Mouse (Mus musculus): ENCODE results near the gene 2900011O08Rik. TPM values are rescaled to one million over a fixed set of nuclear protein-coding genes. Genes with fewer than 3 reads are reported as not detected.

Gene 2900011O08Rik
- polyA plus RNA-seq, 1 experiment from 2014 or later: 2.1 TPM

DNA sequence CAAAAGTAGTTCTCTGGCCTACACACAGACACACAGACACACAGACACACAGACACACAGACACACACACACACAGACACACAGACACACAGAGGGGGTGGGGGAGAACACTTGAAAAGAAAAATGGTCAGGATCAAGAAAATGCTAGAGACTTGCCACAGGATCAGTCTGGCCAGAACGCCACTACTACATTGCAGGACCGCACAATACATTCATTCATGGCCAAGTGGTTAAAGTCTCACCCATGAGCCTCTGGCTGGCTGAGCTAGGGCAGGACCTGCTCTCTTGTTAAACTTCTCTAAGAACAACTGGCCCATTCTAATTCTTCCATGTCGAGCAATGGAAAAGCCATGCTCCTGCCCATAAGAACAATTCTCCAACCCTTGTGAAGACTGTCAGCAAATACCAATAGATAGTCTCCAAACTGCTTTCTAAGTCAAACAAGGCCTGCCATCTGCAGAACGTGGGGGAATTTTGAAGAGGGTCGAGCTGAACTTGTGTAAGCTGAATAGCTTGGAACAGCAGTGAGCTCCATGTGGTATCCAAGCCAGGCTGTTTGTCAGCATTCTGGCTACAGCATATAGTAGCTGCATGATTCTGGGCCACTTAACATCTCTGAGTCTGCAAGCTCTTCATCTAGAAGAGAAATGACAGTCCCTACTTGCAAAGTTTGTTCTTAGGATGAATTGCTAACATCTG, 84.2 kb downstream of the 2900011O08Rik start:
- Histone ChIP-seq H3K4me3 (ENCODE audit: low read length) (no peak overlapping the region), H3K4me2 (ENCODE audit: low read depth, low read length) (no peak overlapping the region), H3K9ac (ENCODE audit: low read depth, low read length) (no peak overlapping the region), H3K36me3 (ENCODE audit: control insufficient read depth, insufficient read depth, low read length) (no peaks in the 10 kb centered on the region), H3K27me3 (replicated peaks; ENCODE audit: control insufficient read depth, insufficient read depth, low read length) (no peaks in the 10 kb centered on the region), H3K4me1 (ENCODE audit: control insufficient read depth, insufficient read depth, low read length) (no peaks in the 10 kb centered on the region), H3K9me3 (ENCODE audit: control insufficient read depth, low read length) (no peaks in the 10 kb centered on the region), H3K27ac (ENCODE audit: low read length) (no peak overlapping the region)
- ATAC-seq: no peak
- WGBS: 65% methylated on average over 5 of the region's 5 CpGs

DNA sequence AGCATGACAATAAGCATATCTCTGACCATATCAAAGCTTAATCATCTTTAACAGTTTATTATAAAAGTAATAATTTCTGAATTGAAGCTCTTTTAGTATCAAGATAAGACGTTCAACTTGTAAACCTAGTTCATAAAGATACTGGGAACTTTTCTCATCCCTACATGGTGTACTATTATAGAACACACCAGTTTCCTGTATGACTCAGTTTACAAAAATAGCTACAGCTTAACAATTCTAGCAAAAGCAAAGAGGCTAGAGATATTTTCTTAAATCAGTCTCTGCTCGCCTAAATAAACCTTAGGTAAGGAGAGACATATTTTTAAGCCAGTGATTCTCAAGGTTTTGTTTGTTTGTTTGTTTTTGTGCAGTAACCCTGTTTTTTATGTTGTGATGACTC, 96.5 kb downstream of the 2900011O08Rik start:
- Histone ChIP-seq H3K9me3 (ENCODE audit: control insufficient read depth, low read length) (no peaks in the 10 kb centered on the region), H3K4me3 (ENCODE audit: low read length) (no peak overlapping the region)
- ATAC-seq: no peak

DNA sequence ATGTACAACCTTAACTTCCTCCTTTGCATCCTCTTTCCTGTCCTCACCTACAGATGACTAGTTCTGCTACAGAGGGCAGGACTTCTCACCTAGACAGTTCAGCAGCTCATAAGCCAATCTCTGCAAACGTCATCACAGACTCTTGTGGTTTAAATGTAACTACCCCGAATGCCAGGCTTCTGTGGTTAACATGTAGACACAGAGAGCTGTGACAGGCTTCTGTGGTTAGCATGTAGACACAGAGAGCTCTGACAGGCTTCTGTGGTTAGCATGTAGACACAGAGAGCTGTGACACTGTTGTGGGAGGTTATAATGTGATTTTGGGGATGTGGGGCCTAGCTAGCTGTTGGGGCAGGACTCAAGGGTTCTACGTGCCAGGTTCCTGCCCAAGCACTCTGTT, 101.8 kb downstream of the 2900011O08Rik start:
- Histone ChIP-seq H3K4me3 (ENCODE audit: low read length) (no peak overlapping the region), H3K27me3 (replicated peaks; ENCODE audit: control insufficient read depth, insufficient read depth, low read length) (no peaks in the 10 kb centered on the region), H3K9ac (ENCODE audit: low read depth, low read length) (no peak overlapping the region), H3K27ac (ENCODE audit: low read length) (no peak overlapping the region), H3K36me3 (ENCODE audit: control insufficient read depth, insufficient read depth, low read length) (no peaks in the 10 kb centered on the region), H3K9me3 (ENCODE audit: control insufficient read depth, low read length) (no peaks in the 10 kb centered on the region), H3K4me1 (ENCODE audit: control insufficient read depth, insufficient read depth, low read length) (no peaks in the 10 kb centered on the region), H3K4me2 (ENCODE audit: low read depth, low read length) (no peak overlapping the region)
- 66% methylated on average over 3 of the region's 3 CpGs for WGBS
- no peak for ATAC-seq

More for the DNA sequence above, 96.5 kb downstream of the 2900011O08Rik start:
- WGBS: 82% methylated on average over 2 of the region's 2 CpGs
- Histone ChIP-seq H3K4me2 (ENCODE audit: low read depth, low read length) (no peak overlapping the region), H3K27ac (ENCODE audit: low read length) (no peak overlapping the region), H3K9ac (ENCODE audit: low read depth, low read length) (no peak overlapping the region), H3K36me3 (ENCODE audit: control insufficient read depth, insufficient read depth, low read length) (no peaks in the 10 kb centered on the region), H3K4me1 (ENCODE audit: control insufficient read depth, insufficient read depth, low read length) (no peaks in the 10 kb centered on the region), H3K27me3 (replicated peaks; ENCODE audit: control insufficient read depth, insufficient read depth, low read length) (no peaks in the 10 kb centered on the region)

DNA sequence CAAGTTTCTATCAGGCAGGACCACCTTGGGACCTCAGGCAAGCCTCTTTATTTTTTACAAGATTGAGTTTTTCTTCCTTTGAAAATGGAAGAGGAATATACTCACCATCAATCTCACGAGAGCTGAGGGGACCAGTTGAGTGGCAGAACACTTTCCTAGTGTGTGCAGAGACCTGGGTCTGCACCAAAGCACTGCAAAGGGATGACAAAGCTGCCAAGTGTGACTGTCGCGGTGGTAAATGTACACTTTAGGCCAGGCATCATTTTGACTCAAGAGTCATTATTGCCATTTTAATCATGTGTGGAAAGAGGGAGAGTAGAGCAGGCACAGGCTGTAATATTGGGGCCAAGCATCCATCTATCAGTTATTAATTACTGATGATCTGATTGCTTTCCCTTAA, 102.9 kb downstream of the 2900011O08Rik start:
- ATAC-seq: no peak
- no peak overlapping the region for H3K27ac ChIP-seq (ENCODE audit: low read length)
- no peaks in the 10 kb centered on the region for H3K9me3 ChIP-seq (ENCODE audit: control insufficient read depth, low read length)
- no peaks in the 10 kb centered on the region for H3K36me3 ChIP-seq (ENCODE audit: control insufficient read depth, insufficient read depth, low read length)
- WGBS: 84% methylated on average over 3 of the region's 3 CpGs
- H3K27me3 ChIP-seq (replicated peaks; ENCODE audit: control insufficient read depth, insufficient read depth, low read length): no peaks in the 10 kb centered on the region
- H3K9ac ChIP-seq (ENCODE audit: low read depth, low read length): no peak overlapping the region
- no peak overlapping the region for H3K4me2 ChIP-seq (ENCODE audit: low read depth, low read length)
- H3K4me1 ChIP-seq (ENCODE audit: control insufficient read depth, insufficient read depth, low read length): no peaks in the 10 kb centered on the region
- H3K4me3 ChIP-seq (ENCODE audit: low read length): no peak overlapping the region

DNA sequence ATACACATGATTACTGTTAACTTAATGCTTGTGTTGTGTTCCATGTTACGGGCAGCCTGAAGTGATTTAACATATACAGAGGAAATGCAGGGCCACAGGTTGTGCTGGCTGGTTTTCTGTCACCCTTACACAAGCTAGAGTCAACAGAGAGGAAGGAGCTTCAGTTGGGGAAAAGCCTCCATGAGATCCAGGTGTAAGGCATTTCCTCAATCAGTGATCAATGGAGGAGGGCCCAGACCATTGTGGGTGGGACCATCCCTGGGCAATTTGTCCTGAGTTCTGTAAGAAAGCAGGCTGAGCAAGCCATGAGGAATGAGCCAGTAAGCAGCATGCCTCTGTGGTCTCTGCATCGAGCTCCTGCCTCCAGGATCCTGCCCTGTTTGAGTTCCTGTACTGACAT, 105.4 kb downstream of the 2900011O08Rik start:
- no peak for ATAC-seq
- WGBS: 72% methylated on average over 2 of the region's 2 CpGs
- no peak overlapping the region for H3K9ac ChIP-seq (ENCODE audit: low read depth, low read length)

GRCm38 (mm10) chr16:14105891-14106290, 119.5 kb downstream of the 2900011O08Rik start:
- Histone ChIP-seq H3K36me3 (ENCODE audit: control insufficient read depth, insufficient read depth, low read length) (0 out of 2 replicates have a peak, but pooled peaks cover 1% of the 10 kb centered on the region), H3K27me3 (replicated peaks; ENCODE audit: control insufficient read depth, insufficient read depth, low read length) (no peaks in the 10 kb centered on the region), H3K4me2 (ENCODE audit: low read depth, low read length) (no peak overlapping the region), H3K27ac (ENCODE audit: low read length) (no peak overlapping the region), H3K4me3 (ENCODE audit: low read length) (no peak overlapping the region), H3K9me3 (ENCODE audit: control insufficient read depth, low read length) (no peaks in the 10 kb centered on the region), H3K4me1 (ENCODE audit: control insufficient read depth, insufficient read depth, low read length) (no peaks in the 10 kb centered on the region), H3K9ac (ENCODE audit: low read depth, low read length) (no peak overlapping the region)
- 85% methylated on average over 6 of the region's 6 CpGs for WGBS
- no peak for ATAC-seq

More for the DNA sequence above, 105.4 kb downstream of the 2900011O08Rik start:
- no peaks in the 10 kb centered on the region for H3K4me1 ChIP-seq (ENCODE audit: control insufficient read depth, insufficient read depth, low read length)
- H3K4me2 ChIP-seq (ENCODE audit: low read depth, low read length): no peak overlapping the region
- no peaks in the 10 kb centered on the region for H3K9me3 ChIP-seq (ENCODE audit: control insufficient read depth, low read length)
- H3K4me3 ChIP-seq (ENCODE audit: low read length): no peak overlapping the region
- no peaks in the 10 kb centered on the region for H3K27me3 ChIP-seq (replicated peaks; ENCODE audit: control insufficient read depth, insufficient read depth, low read length)
- no peaks in the 10 kb centered on the region for H3K36me3 ChIP-seq (ENCODE audit: control insufficient read depth, insufficient read depth, low read length)
- no peak overlapping the region for H3K27ac ChIP-seq (ENCODE audit: low read length)

DNA sequence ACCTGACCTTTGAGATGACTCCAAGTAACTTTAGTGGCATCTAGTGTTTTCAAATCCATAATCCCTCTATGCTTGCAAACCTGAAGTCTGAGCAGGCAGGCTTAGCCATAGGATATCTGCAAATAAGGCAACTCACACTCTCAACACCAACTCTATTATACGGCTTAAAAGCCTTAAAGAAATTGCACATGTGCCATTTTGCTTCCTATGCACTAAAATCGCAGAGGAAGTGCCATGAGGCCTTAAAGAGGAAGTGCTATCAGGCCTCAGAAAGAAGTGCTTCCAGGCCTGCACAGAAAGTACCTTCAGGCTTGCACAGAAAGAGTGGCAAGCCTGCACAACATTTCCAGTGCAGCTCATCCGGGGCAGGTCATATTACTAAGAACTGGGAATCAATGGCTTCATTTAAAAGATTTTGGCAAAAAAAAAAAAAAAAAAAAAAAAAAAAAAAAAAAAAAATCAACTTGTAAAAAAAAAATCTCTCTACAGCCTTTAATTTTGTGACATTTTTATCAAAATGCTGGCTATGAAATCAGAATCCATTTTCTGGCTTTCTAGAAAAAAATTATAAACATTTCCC, 123.3 kb downstream of the 2900011O08Rik start:
- WGBS: 78% methylated on average over 3 of the region's 3 CpGs
- Histone ChIP-seq H3K4me2 (ENCODE audit: low read depth, low read length) (no peak overlapping the region), H3K4me3 (ENCODE audit: low read length) (no peak overlapping the region), H3K4me1 (ENCODE audit: control insufficient read depth, insufficient read depth, low read length) (no peaks in the 10 kb centered on the region), H3K27me3 (replicated peaks; ENCODE audit: control insufficient read depth, insufficient read depth, low read length) (no peaks in the 10 kb centered on the region), H3K9ac (ENCODE audit: low read depth, low read length) (no peak overlapping the region), H3K36me3 (ENCODE audit: control insufficient read depth, insufficient read depth, low read length) (peaks cover 16% of the 10 kb centered on the region), H3K27ac (ENCODE audit: low read length) (no peak overlapping the region), H3K9me3 (ENCODE audit: control insufficient read depth, low read length) (no peaks in the 10 kb centered on the region)
- ATAC-seq: no peak

DNA sequence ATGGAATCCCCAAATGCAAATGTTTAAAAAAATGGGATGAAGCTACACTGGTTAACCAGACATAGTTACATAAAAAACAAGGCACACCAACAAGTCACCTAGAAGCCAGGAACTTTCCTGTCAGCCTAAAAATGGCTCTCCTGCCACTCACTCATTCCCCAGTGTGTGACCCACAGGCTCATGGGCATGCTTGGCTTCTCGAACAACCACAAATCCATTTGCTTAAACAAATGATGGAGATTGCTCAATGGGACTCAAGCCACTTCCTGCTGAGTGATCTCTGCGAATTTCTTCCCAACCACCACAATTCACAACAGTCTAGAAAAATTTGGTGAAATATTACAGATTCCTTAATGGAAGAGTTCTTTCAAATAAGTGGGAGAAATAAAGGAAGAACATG, 124.5 kb downstream of the 2900011O08Rik start:
- H3K9ac ChIP-seq (ENCODE audit: low read depth, low read length): no peak overlapping the region
- no peaks in the 10 kb centered on the region for H3K27me3 ChIP-seq (replicated peaks; ENCODE audit: control insufficient read depth, insufficient read depth, low read length)
- no peak for ATAC-seq
- no peak overlapping the region for H3K4me3 ChIP-seq (ENCODE audit: low read length)
- peaks cover 16% of the 10 kb centered on the region for H3K36me3 ChIP-seq (ENCODE audit: control insufficient read depth, insufficient read depth, low read length)
- H3K4me2 ChIP-seq (ENCODE audit: low read depth, low read length): no peak overlapping the region
- WGBS: 73% methylated on average over 2 of the region's 2 CpGs
- no peak overlapping the region for H3K27ac ChIP-seq (ENCODE audit: low read length)
- no peaks in the 10 kb centered on the region for H3K9me3 ChIP-seq (ENCODE audit: control insufficient read depth, low read length)
- no peaks in the 10 kb centered on the region for H3K4me1 ChIP-seq (ENCODE audit: control insufficient read depth, insufficient read depth, low read length)

GRCm38 (mm10) chr16:14112133-14112532, 125.7 kb downstream of the 2900011O08Rik start:
- no peaks in the 10 kb centered on the region for H3K27me3 ChIP-seq (replicated peaks; ENCODE audit: control insufficient read depth, insufficient read depth, low read length)
- no peak overlapping the region for H3K27ac ChIP-seq (ENCODE audit: low read length)
- 75% methylated on average over 2 of the region's 2 CpGs for WGBS
- no peak for ATAC-seq
- no peak overlapping the region for H3K4me3 ChIP-seq (ENCODE audit: low read length)
- no peak overlapping the region for H3K9ac ChIP-seq (ENCODE audit: low read depth, low read length)
- H3K36me3 ChIP-seq (ENCODE audit: control insufficient read depth, insufficient read depth, low read length): peaks cover 16% of the 10 kb centered on the region
- no peak overlapping the region for H3K4me2 ChIP-seq (ENCODE audit: low read depth, low read length)
- H3K4me1 ChIP-seq (ENCODE audit: control insufficient read depth, insufficient read depth, low read length): no peaks in the 10 kb centered on the region
- H3K9me3 ChIP-seq (ENCODE audit: control insufficient read depth, low read length): no peaks in the 10 kb centered on the region

Measured in intestine, embryonic 16.5 days (tissue).